Mouse (Mus musculus) MEL (cell line): ENCODE measurements around the gene Atp8b3. TPM values are rescaled to one million over a fixed set of nuclear protein-coding genes. Genes with fewer than 3 reads are reported as not detected.

Experiments used
- DNase-seq: peaks from one replicate; pipeline ENCODE4 v3.0.0; 2011; ENCODE audit warnings: low read depth, low spot score
- H3K27ac ChIP-seq: 2 replicates; pipeline ENCODE4 v1.5.1; 2012; ENCODE audit warnings: low read depth, mild to moderate bottlenecking, control low read depth, low read length, moderate library complexity; ENCODE audit not compliant: control insufficient read depth
- H3K27me3 ChIP-seq, 2 experiments: fragments of 150-350 bp in 1 of 2; sonication (generic) in 1 of 2; 2 replicates each; pipeline ENCODE4 v1.6.1; 2012; ENCODE audit warnings: low read length in 2 of 2, mild to moderate bottlenecking in 2 of 2, improper control_type of control experiment in 1 of 2, moderate library complexity in 1 of 2; ENCODE audit not compliant: insufficient read depth in 2 of 2, control insufficient read depth in 1 of 2
- H3K36me3 ChIP-seq, 2 experiments: 2 replicates each; pipeline ENCODE4 v1.6.1; 2012 to 2014; ENCODE audit warnings: low read length in 2 of 2, improper control_type of control experiment in 1 of 2, inconsistent platforms in 1 of 2, mild to moderate bottlenecking in 1 of 2; ENCODE audit not compliant: insufficient read depth in 2 of 2, control insufficient read depth in 1 of 2
- H3K4me1 ChIP-seq, 2 experiments: fragments of 150-350 bp in 1 of 2; sonication (generic) in 1 of 2; 2 replicates each; pipeline ENCODE4 v1.6.1; 2012; ENCODE audit warnings: low read length in 2 of 2, improper control_type of control experiment in 1 of 2, mild to moderate bottlenecking in 1 of 2; ENCODE audit not compliant: insufficient read depth in 2 of 2, control insufficient read depth in 1 of 2
- H3K4me3 ChIP-seq, 2 experiments: fragments of 150-350 bp in 1 of 2; sonication (generic) in 1 of 2; 2 replicates each; pipeline ENCODE4 v1.5.1; 2012; ENCODE audit warnings: low read depth in 2 of 2, low read length in 2 of 2, mild to moderate bottlenecking in 2 of 2, moderate library complexity in 2 of 2, control low read depth in 1 of 2, improper control_type of control experiment in 1 of 2; ENCODE audit not compliant: control insufficient read depth in 1 of 2, insufficient read depth in 1 of 2
- H3K79me2 ChIP-seq: 2 replicates; pipeline ENCODE4 v1.6.1; 2012; ENCODE audit warnings: mild to moderate bottlenecking, low read length, moderate library complexity; ENCODE audit not compliant: control insufficient read depth, poor library complexity, insufficient read depth
- H3K9ac ChIP-seq: 2 replicates; pipeline ENCODE4 v1.6.1; 2012; ENCODE audit warnings: low read depth, mild to moderate bottlenecking, control low read depth, low read length, moderate library complexity; ENCODE audit not compliant: control insufficient read depth, poor library complexity, severe bottlenecking
- H3K9me3 ChIP-seq: fragments of 150-350 bp; sonication (generic); replicated peaks from 2 replicates; pipeline ENCODE4 v1.6.1; 2012; ENCODE audit warnings: mild to moderate bottlenecking, low read length, improper control_type of control experiment, moderate library complexity; ENCODE audit not compliant: insufficient read depth
- BHLHE40 ChIP-seq: IDR thresholded peaks from 2 replicates; pipeline ENCODE4 v1.6.1; 2012; ENCODE audit warnings: low read depth, mild to moderate bottlenecking, inconsistent platforms, low read length, improper control_type of control experiment, borderline replicate concordance
- CHD1 ChIP-seq: IDR thresholded peaks from 2 replicates; pipeline ENCODE4 v1.6.1; 2012; ENCODE audit warnings: low read depth, mild to moderate bottlenecking, inconsistent platforms, low read length, improper control_type of control experiment
- CHD2 ChIP-seq: IDR thresholded peaks from 2 replicates; pipeline ENCODE4 v1.6.1; 2011; ENCODE audit warnings: low read length, improper control_type of control experiment
- E2F4 ChIP-seq: IDR thresholded peaks from 2 replicates; pipeline ENCODE4 v1.6.1; 2011; ENCODE audit warnings: low read depth, low read length, improper control_type of control experiment, borderline replicate concordance
- EP300 ChIP-seq, 2 experiments: IDR thresholded peaks; 2 replicates each; pipeline ENCODE4 v1.6.1; 2011; ENCODE audit warnings: improper control_type of control experiment in 2 of 2, low read length in 2 of 2, low read depth in 1 of 2, mild to moderate bottlenecking in 1 of 2
- GABPA ChIP-seq: IDR thresholded peaks from 2 replicates; pipeline ENCODE4 v1.6.1; 2012; ENCODE audit warnings: low read depth, mild to moderate bottlenecking, inconsistent platforms, low read length, improper control_type of control experiment, moderate library complexity
- JUND ChIP-seq: IDR thresholded peaks from 2 replicates; pipeline ENCODE4 v1.6.1; 2011; ENCODE audit warnings: low read depth, mild to moderate bottlenecking, improper control_type of control experiment, low read length
- MAFK ChIP-seq: IDR thresholded peaks from 2 replicates; pipeline ENCODE4 v1.6.1; 2011; ENCODE audit warnings: low read depth, mild to moderate bottlenecking, low read length, improper control_type of control experiment, borderline replicate concordance
- MAX ChIP-seq: IDR thresholded peaks from 2 replicates; pipeline ENCODE4 v1.6.1; 2011; ENCODE audit warnings: low read length, improper control_type of control experiment
- MEF2A ChIP-seq: IDR thresholded peaks from 2 replicates; pipeline ENCODE4 v1.6.1; 2014; ENCODE audit warnings: low read depth, mild to moderate bottlenecking, inconsistent platforms, low read length, improper control_type of control experiment; ENCODE audit not compliant: poor library complexity, insufficient replicate concordance, severe bottlenecking; ENCODE audit errors: extremely low read depth
- MXI1 ChIP-seq: IDR thresholded peaks from 2 replicates; pipeline ENCODE4 v1.6.1; 2011; ENCODE audit warnings: mild to moderate bottlenecking, low read depth, low read length, improper control_type of control experiment
- MYC ChIP-seq: IDR thresholded peaks from 2 replicates; pipeline ENCODE4 v1.6.1; 2011; ENCODE audit warnings: low read depth, mild to moderate bottlenecking, low read length, improper control_type of control experiment, moderate library complexity
- NELFE ChIP-seq: IDR thresholded peaks from 2 replicates; pipeline ENCODE4 v1.6.1; 2011; ENCODE audit warnings: low read depth, low read length, improper control_type of control experiment
- NRF1 ChIP-seq: IDR thresholded peaks from 2 replicates; pipeline ENCODE4 v1.6.1; 2014; ENCODE audit warnings: low read depth, mild to moderate bottlenecking, inconsistent platforms, low read length, improper control_type of control experiment, moderate library complexity; ENCODE audit not compliant: poor library complexity, insufficient read depth, severe bottlenecking
- POLR2A ChIP-seq, 2 experiments: IDR thresholded peaks; 2 replicates each; pipeline ENCODE4 v1.6.1; 2011 to 2012; ENCODE audit warnings: low read length in 2 of 2, mild to moderate bottlenecking in 2 of 2, control low read depth in 1 of 2, improper control_type of control experiment in 1 of 2, low read depth in 1 of 2, moderate library complexity in 1 of 2; ENCODE audit not compliant: control insufficient read depth in 1 of 2, insufficient read depth in 1 of 2, poor library complexity in 1 of 2
- POLR2AphosphoS2 ChIP-seq: IDR thresholded peaks from 2 replicates; pipeline ENCODE4 v1.6.1; 2011; ENCODE audit warnings: low read length, improper control_type of control experiment
- RAD21 ChIP-seq: IDR thresholded peaks from 2 replicates; pipeline ENCODE4 v1.6.1; 2011; ENCODE audit warnings: mild to moderate bottlenecking, low read depth, low read length, improper control_type of control experiment
- SIN3A ChIP-seq: IDR thresholded peaks from 2 replicates; pipeline ENCODE4 v1.6.1; 2012; ENCODE audit warnings: low read length, improper control_type of control experiment, inconsistent platforms
- SMC3 ChIP-seq: IDR thresholded peaks from 2 replicates; pipeline ENCODE4 v1.6.1; 2011; ENCODE audit warnings: low read depth, low read length, improper control_type of control experiment
- TAL1 ChIP-seq: IDR thresholded peaks from 2 replicates; pipeline ENCODE4 v1.6.1; 2012; ENCODE audit warnings: mild to moderate bottlenecking, inconsistent platforms, low read length, moderate library complexity, mixed read lengths
- TCF12 ChIP-seq: IDR thresholded peaks from 2 replicates; pipeline ENCODE4 v1.6.1; 2014; ENCODE audit warnings: low read depth, mild to moderate bottlenecking, inconsistent platforms, low read length, improper control_type of control experiment, moderate library complexity
- USF1 ChIP-seq: IDR thresholded peaks from 2 replicates; pipeline ENCODE4 v1.6.1; 2014; ENCODE audit warnings: low read depth, mild to moderate bottlenecking, inconsistent platforms, low read length, improper control_type of control experiment, moderate library complexity
- USF2 ChIP-seq, 2 experiments: IDR thresholded peaks; 2 replicates each; pipeline ENCODE4 v1.6.1; 2011 to 2012; ENCODE audit warnings: improper control_type of control experiment in 2 of 2, low read length in 2 of 2, borderline replicate concordance in 1 of 2, inconsistent platforms in 1 of 2, low read depth in 1 of 2, mild to moderate bottlenecking in 1 of 2; ENCODE audit not compliant: insufficient read depth in 1 of 2
- ZC3H11A ChIP-seq: IDR thresholded peaks from 2 replicates; pipeline ENCODE4 v1.6.1; 2012; ENCODE audit warnings: low read depth, mild to moderate bottlenecking, inconsistent platforms, low read length, improper control_type of control experiment
- ZNF384 ChIP-seq: IDR thresholded peaks from 2 replicates; pipeline ENCODE4 v1.6.1; 2012; ENCODE audit warnings: low read depth, mild to moderate bottlenecking, inconsistent platforms, low read length, improper control_type of control experiment
- polyA plus RNA-seq, 2 experiments: library from polyadenylated mRNA; stranded (reverse) in 1 of 2; unstranded in 1 of 2; fragments of >175 nt in 1 of 2; fragments of >200 nt in 1 of 2; gene quantifications; 2 replicates each; pipeline versions ENCODE4 v1.2.1 to v1.2.4; 2012; ENCODE audit warnings: low replicate concordance in 2 of 2, low read depth in 1 of 2; ENCODE audit not compliant: insufficient read length in 2 of 2, insufficient read depth in 1 of 2, missing spikeins in 1 of 2
- total RNA-seq: library from RNA; depleted of rRNA; stranded (reverse); fragments of 300-350 nt; gene quantifications from 2 replicates; pipeline ENCODE4 v1.2.3, GENCODE M21; 2012

Gene Atp8b3
- total and polyA plus RNA-seq, 3 experiments = 0.13 TPM; not detected in 2

- Histone ChIP-seq H3K4me3 (no peak overlapping the region), H3K27ac (no peak overlapping the region), H3K36me3 (no peaks in the 10 kb centered on the region; a peak in 1 of 4 replicates), H3K9ac (no peak overlapping the region), H3K4me1 (no peaks in the 10 kb centered on the region), H3K79me2 (no peaks in the 10 kb centered on the region), H3K9me3 (no peaks in the 10 kb centered on the region), H3K27me3 (peaks cover 11 to 12% of the 10 kb centered on the region in 2 experiments; a peak in 3 of 4 replicates)
- TF ChIP-seq MAX = no peak
- no peak for TF ChIP-seq POLR2A (IDR thresholded peaks at IDR 0.05; ENCODE audit: control insufficient read depth in 1 of 2, insufficient read depth in 1 of 2, low read depth in 1 of 2, low read length in 2 of 2, poor library complexity in 1 of 2)
- TF ChIP-seq MAFK = no peak
- TF ChIP-seq USF1 = no peak
- no peak for TF ChIP-seq SMC3
- TF ChIP-seq NELFE = no peak
- no peak for TF ChIP-seq ZNF384
- no peak for TF ChIP-seq NRF1
- TF ChIP-seq JUND = no peak
- TF ChIP-seq USF2 (IDR thresholded peaks at IDR 0.05; ENCODE audit: borderline replicate concordance in 1 of 2, insufficient read depth in 1 of 2, low read depth in 1 of 2, low read length in 2 of 2) = no peak
- no peak for TF ChIP-seq TAL1
- TF ChIP-seq MXI1 = no peak
- TF ChIP-seq MEF2A = no peak
- TF ChIP-seq TCF12 = no peak
- no peak for TF ChIP-seq MYC
- no peak for TF ChIP-seq RAD21
- no peak for TF ChIP-seq BHLHE40
- no peak for TF ChIP-seq POLR2AphosphoS2
- no peak for DNase-seq
These were observed 36.6 kb downstream of the Atp8b3 start for GRCm38 (mm10) chr10:80502291-80502690.

DNA sequence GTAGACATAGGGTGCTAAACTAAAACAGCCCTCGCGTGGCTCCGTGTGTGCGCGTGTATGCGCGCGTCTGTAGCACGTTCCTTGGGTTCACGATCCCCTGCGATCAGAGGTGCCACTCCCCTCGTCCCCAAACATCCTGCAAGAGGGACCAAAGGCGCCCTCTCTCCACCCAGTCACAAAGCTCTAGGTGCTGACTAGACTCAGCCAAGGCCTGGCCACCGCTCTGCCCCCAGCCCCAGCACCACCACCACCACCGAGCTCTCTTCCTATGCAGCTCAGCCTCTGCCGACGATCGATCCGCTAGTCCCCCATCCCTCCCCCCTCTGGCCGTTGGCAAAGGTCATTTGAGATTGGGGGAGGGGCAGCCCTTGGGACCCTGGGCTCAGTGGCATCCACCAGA is 42.5 kb downstream of the Atp8b3 start:
- Histone ChIP-seq H3K4me1 (no peaks in the 10 kb centered on the region), H3K79me2 (no peaks in the 10 kb centered on the region), H3K9ac (no peak overlapping the region), H3K36me3 (no peaks in the 10 kb centered on the region), H3K4me3 (no peak overlapping the region), H3K27ac (no peak overlapping the region), H3K27me3 (peaks cover 7 to 10% of the 10 kb centered on the region in 2 experiments; a peak in 3 of 4 replicates), H3K9me3 (no peaks in the 10 kb centered on the region)
- no peak for DNase-seq
- TF ChIP-seq MAFK (no peak), USF2 (IDR thresholded peaks at IDR 0.05; ENCODE audit: borderline replicate concordance in 1 of 2, insufficient read depth in 1 of 2, low read depth in 1 of 2, low read length in 2 of 2) (no peak), MXI1 (no peak), POLR2AphosphoS2 (no peak), BHLHE40 (no peak), MEF2A (no peak), GABPA (no peak), JUND (no peak), MYC (no peak), CHD2 (no peak), E2F4 (no peak), TCF12 (no peak), NRF1 (no peak), POLR2A (IDR thresholded peaks at IDR 0.05; ENCODE audit: control insufficient read depth in 1 of 2, insufficient read depth in 1 of 2, low read depth in 1 of 2, low read length in 2 of 2, poor library complexity in 1 of 2) (no peak), MAX (no peak), SIN3A (no peak), EP300 (IDR thresholded peaks at IDR 0.05; ENCODE audit: low read depth in 1 of 2, low read length in 2 of 2) (no peak), ZC3H11A (no peak), CHD1 (no peak), RAD21 (no peak)
